Mouse (Mus musculus) bone marrow, adult 2 months (tissue): ENCODE data around the gene Agfg1. TPM values are rescaled to one million over a fixed set of nuclear protein-coding genes. Genes with fewer than 3 reads are reported as not detected.

ENCODE experiments used
- H3K27ac ChIP-seq: fragments of 200-500 bp; 2 replicates; pipeline ENCODE4 v1.5.1; 2012; ENCODE audit warnings: low read depth, mild to moderate bottlenecking, control low read depth, inconsistent platforms, low read length; ENCODE audit not compliant: control insufficient read depth, poor library complexity, insufficient read depth
- H3K4me1 ChIP-seq: fragments of 200-500 bp; 2 replicates; pipeline ENCODE4 v1.6.1; 2011; ENCODE audit warnings: low read length; ENCODE audit not compliant: control insufficient read depth, insufficient read depth
- H3K4me3 ChIP-seq: fragments of 200-500 bp; replicated peaks from 2 replicates; pipeline ENCODE3; 2011; ENCODE audit warnings: mild to moderate bottlenecking, low read depth, low read length, control low read depth; ENCODE audit not compliant: control insufficient read depth
- CTCF ChIP-seq: fragments of 200-500 bp; IDR thresholded peaks from 2 replicates; pipeline ENCODE4 v1.5.1; 2011; ENCODE audit warnings: low read length, control low read depth; ENCODE audit not compliant: control insufficient read depth, insufficient read depth
- POLR2A ChIP-seq: fragments of 200-500 bp; IDR thresholded peaks from 2 replicates; pipeline ENCODE4 v1.6.1; 2011; ENCODE audit warnings: low read depth, mild to moderate bottlenecking, control low read depth, low read length, borderline replicate concordance; ENCODE audit not compliant: control insufficient read depth
- WGBS: fragments of 180-500 bp; shearing (Covaris S2); methylation state at CpG from one replicate; pipeline ENCODE4 v1.1.7; 2018; 5-methylcytosine and 5-hydroxymethylcytosine counted together
- polyA plus RNA-seq: library from polyadenylated mRNA; stranded (reverse); fragments of >200 nt; gene quantifications from 2 replicates; pipeline ENCODE4 v1.2.4, GENCODE M21; 2011; ENCODE audit warnings: low replicate concordance; ENCODE audit not compliant: missing spikeins, insufficient read depth, insufficient read length

Agfg1 gene
- polyA plus RNA-seq, 1 experiment = 15.6 TPM

- TF ChIP-seq POLR2A (no peak; the same call in 1 of the 2 replicates), CTCF (no peak)
- peak overlapping the region; percentile 49; the same call in 1 of the 2 replicates for H3K27ac ChIP-seq
- WGBS = 4% methylated on average over 5 of the region's 5 CpGs
- peaks cover 5% of the 10 kb centered on the region for H3K4me1 ChIP-seq
- H3K4me3 ChIP-seq = no peak overlapping the region
Observed at GRCm38 (mm10) chr1:82798304-82798703, 41.0 kb upstream of the Agfg1 start.

GRCm38 (mm10) chr1:82798922-82799321, 40.4 kb upstream of the Agfg1 start:
- WGBS = 13% methylated on average over 4 of the region's 4 CpGs
- no peak for TF ChIP-seq CTCF
- no peak for TF ChIP-seq POLR2A
- no peak overlapping the region; the same call in 1 of the 2 replicates for H3K27ac ChIP-seq
- H3K4me1 ChIP-seq = peaks cover 5% of the 10 kb centered on the region
- H3K4me3 ChIP-seq = no peak overlapping the region

- Histone ChIP-seq H3K27ac (no peak overlapping the region), H3K4me1 (peaks cover 5% of the 10 kb centered on the region), H3K4me3 (no peak overlapping the region)
- TF ChIP-seq POLR2A (no peak), CTCF (no peak)
- WGBS = 68% methylated on average over 12 of the region's 12 CpGs
Observed at GRCm38 (mm10) chr1:82801105-82801783, 38.0 kb upstream of the Agfg1 start.

- no peak overlapping the region for H3K27ac ChIP-seq
- WGBS = 76% methylated on average over 7 of the region's 7 CpGs
- H3K4me1 ChIP-seq = no peaks in the 10 kb centered on the region
- H3K4me3 ChIP-seq = no peak overlapping the region
- TF ChIP-seq CTCF (peak; percentile 73), POLR2A (no peak)
Observed at GRCm38 (mm10) chr1:82803608-82804007, 35.7 kb upstream of the Agfg1 start.

- 89% methylated on average over 1 of the region's 1 CpGs for WGBS
- H3K4me3 ChIP-seq = no peak overlapping the region
- H3K27ac ChIP-seq = no peak overlapping the region
- TF ChIP-seq POLR2A (no peak), CTCF (no peak)
- H3K4me1 ChIP-seq = no peaks in the 10 kb centered on the region
Observed at GRCm38 (mm10) chr1:82804059-82804458, 35.2 kb upstream of the Agfg1 start.

- 87% methylated on average over 8 of the region's 8 CpGs for WGBS
- Histone ChIP-seq H3K27ac (no peak overlapping the region), H3K4me1 (no peaks in the 10 kb centered on the region), H3K4me3 (no peak overlapping the region)
- TF ChIP-seq POLR2A (no peak), CTCF (no peak)
Observed at GRCm38 (mm10) chr1:82806391-82806790, 32.9 kb upstream of the Agfg1 start.

- TF ChIP-seq POLR2A = no peak
- no peak for TF ChIP-seq CTCF
- Histone ChIP-seq H3K4me1 (no peaks in the 10 kb centered on the region), H3K27ac (no peak overlapping the region), H3K4me3 (no peak overlapping the region)
- 68% methylated on average over 7 of the region's 7 CpGs for WGBS
Observed at GRCm38 (mm10) chr1:82807206-82807605, 32.1 kb upstream of the Agfg1 start.

- 57% methylated on average over 3 of the region's 3 CpGs for WGBS
- TF ChIP-seq CTCF (no peak), POLR2A (no peak)
- no peak overlapping the region for H3K27ac ChIP-seq
Observed at GRCm38 (mm10) chr1:82808564-82808963, 30.7 kb upstream of the Agfg1 start.

GRCm38 (mm10) chr1:82811766-82812165, 27.5 kb upstream of the Agfg1 start:
- H3K4me1 ChIP-seq = no peaks in the 10 kb centered on the region; the same call in 1 of the 2 replicates
- WGBS = 52% methylated on average over 1 of the region's 1 CpGs
- no peak overlapping the region for H3K27ac ChIP-seq
- no peak for TF ChIP-seq POLR2A
- no peak for TF ChIP-seq CTCF
- no peak overlapping the region for H3K4me3 ChIP-seq

More at GRCm38 (mm10) chr1:82808564-82808963, 30.7 kb upstream of the Agfg1 start:
- H3K4me1 ChIP-seq = no peaks in the 10 kb centered on the region
- no peak overlapping the region for H3K4me3 ChIP-seq
